Mouse (Mus musculus) CD4-positive naive resting alpha-beta T cell, adult 57 days (primary cell): Measurements from ENCODE around the gene Atf7ip2. TPM values are rescaled to one million over a fixed set of nuclear protein-coding genes. Genes with fewer than 3 reads are reported as not detected.

ENCODE experiments used
- total RNA-seq: library from RNA; stranded (reverse); gene quantifications from one replicate; pipeline ENCODE4 v1.2.4, GENCODE M21; 2023

Gene Atf7ip2
- total RNA-seq, result not detected

DNA sequence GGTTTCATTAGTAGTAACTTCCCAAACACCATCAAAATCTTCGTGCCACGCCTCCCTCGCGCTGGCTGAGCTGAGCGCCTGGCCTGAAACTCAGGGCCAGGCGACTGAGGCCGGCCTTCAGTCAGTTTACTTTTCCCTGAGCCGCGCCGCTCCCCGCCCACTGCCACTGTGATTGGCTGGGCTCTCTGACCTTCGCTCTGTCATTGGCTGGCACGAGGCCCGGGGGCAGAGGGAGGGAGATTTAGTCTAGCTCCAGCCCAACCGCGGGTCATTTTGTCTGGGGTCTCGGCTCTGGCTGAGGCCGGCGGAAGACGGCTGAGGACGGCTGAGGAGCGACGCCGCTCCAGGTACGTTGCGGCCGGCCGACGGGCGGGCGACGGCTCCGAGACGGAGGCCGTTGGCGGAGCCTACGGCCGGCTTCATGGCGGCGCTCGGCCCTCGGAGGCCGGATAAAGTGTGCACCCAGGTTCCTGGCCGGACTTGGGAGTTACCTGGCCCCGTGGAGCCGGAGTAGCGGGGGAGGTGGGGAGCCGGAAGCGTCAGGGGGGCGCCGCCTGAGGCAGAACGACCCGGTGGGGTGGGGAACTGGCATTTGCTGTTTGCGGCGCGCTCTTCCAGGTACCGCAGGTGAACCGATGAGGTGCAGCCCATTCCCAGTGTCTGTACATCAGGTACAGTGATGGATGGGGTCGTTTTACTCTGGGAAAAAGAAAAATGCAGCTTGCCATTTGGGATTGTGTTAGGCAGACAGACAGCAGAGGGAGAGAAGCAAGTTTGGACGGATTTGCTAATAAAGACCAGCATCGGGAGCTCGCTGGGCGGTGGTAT is at the start of gene Atf7ip2:
Gene Atf7ip2, plus strand, starts transcription at position 34 of the 828 bp plus-strand sequence.

DNA sequence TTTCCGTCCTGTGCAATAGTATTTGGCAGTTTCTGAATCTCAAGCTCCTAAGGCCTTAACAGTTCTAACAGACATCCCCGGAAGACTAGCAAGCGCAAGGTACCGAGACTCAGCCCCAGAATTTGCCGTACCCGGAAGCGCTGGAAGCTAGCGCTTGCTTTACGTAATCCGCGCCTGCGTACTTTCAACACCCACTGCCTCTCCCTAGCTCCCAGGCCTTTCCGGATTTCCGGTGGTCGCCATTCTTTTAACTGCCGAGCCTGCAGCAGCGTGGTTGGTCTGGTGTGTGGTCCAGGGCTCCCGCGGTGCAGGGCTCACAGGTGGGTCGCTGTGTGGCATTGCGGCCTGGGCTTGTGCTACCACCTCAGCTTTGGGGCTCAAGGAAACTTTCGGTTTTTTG is 22.5 kb upstream of the Atf7ip2 start, which contains the start of gene Rpl39l:
Gene Rpl39l, plus strand, starts transcription at position 222 of the 400 bp plus-strand sequence.

Other genes with a start within 250 kb of the Atf7ip2 start
- not detected for gene Grin2a, start 197.2 kb upstream of the Atf7ip2 start, total RNA-seq
- gene Rpl39l, start 22.5 kb upstream of the Atf7ip2 start, total RNA-seq, result not detected
- 0.33 TPM for gene Emp2, start 121.3 kb downstream of the Atf7ip2 start, total RNA-seq
- gene Tekt5, start 202.8 kb downstream of the Atf7ip2 start, total RNA-seq, result not detected
- gene Nubp1, start 219.2 kb downstream of the Atf7ip2 start, total RNA-seq, result 34.2 TPM